Mouse (Mus musculus) brain, embryonic 14.5 days (tissue): ENCODE measurements around the gene Pi16.

Experiments
- CTCF ChIP-seq: fragments of 200-500 bp; IDR thresholded peaks from 2 replicates; pipeline ENCODE4 v1.5.1; 2012; ENCODE audit warnings: inconsistent platforms, mild to moderate bottlenecking, moderate library complexity, borderline replicate concordance; ENCODE audit not compliant: insufficient read depth, insufficient read length; ENCODE audit errors: extremely low read depth
- POLR2A ChIP-seq: fragments of 200-500 bp; IDR thresholded peaks from 2 replicates; pipeline ENCODE4 v1.6.1; 2012; ENCODE audit warnings: mild to moderate bottlenecking, inconsistent platforms, borderline replicate concordance; ENCODE audit not compliant: poor library complexity, insufficient read depth, insufficient read length, severe bottlenecking; ENCODE audit errors: extremely low read depth

DNA sequence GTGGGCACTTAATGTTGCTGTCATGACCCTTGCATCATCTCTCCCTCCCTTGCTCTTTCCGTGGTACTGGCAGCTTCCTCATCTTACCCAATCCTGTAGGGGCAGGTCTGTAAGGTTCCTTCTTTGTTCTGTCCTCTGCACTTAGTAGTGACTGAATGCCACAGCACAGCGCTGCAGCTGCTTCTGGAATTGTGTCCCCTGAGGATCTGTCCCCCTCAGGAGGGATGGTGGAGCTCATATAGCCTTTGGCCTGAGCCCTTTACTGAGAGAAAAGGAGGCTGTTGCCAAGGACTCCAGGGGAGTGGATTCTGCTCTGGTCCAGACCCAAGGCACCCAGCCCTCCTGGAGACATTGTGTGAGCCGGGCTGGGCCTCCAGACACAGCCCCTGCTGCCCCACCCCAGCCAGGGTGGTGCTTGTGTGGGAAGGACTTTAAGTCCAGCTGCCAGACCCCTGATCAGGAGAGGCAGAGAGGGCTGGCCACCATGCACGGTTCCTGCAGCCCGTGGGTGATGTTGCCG lies 1.3 kb downstream of the Pi16 start:
- TF ChIP-seq POLR2A (no peak), CTCF (no peak)
